Mouse (Mus musculus) adrenal gland, postnatal 14 days (tissue): ENCODE measurements around the gene Zpbp. TPM values are rescaled to one million over a fixed set of nuclear protein-coding genes. Genes with fewer than 3 reads are reported as not detected.

Source experiments
- total RNA-seq: library from RNA; stranded (reverse); gene quantifications from 2 replicates; pipeline ENCODE4 v1.2.3, GENCODE M21; 2021

The Zpbp gene
- total RNA-seq, 1 experiment from 2014 or later, result 0.48 TPM

Other genes starting within 250 kb of the Zpbp start
- 0.86 and 0.96 TPM in 2 replicates for gene Spata48, start 314 bp downstream of the Zpbp start, total RNA-seq
- not detected in 2 replicates for gene 4930512M02Rik, start 165.4 kb upstream of the Zpbp start, total RNA-seq
- 6.3 and 23.4 TPM in 2 replicates for gene Ikzf1, start 222.6 kb upstream of the Zpbp start, total RNA-seq